Mouse (Mus musculus) c-Kit-positive CD71-positive TER-119-negative erythroid progenitor cells, embryonic 14.5 days (primary cell): Measurements from ENCODE around the gene Slc16a9.
A peak's percentile ranks its signal among the peaks of the same experiment; 100 is the strongest.

Experiments
- DNase-seq: peaks from one replicate; pipeline ENCODE4 v3.0.0-alpha.2; 2013; ENCODE audit warnings: low read depth

Slc16a9 gene

DNA sequence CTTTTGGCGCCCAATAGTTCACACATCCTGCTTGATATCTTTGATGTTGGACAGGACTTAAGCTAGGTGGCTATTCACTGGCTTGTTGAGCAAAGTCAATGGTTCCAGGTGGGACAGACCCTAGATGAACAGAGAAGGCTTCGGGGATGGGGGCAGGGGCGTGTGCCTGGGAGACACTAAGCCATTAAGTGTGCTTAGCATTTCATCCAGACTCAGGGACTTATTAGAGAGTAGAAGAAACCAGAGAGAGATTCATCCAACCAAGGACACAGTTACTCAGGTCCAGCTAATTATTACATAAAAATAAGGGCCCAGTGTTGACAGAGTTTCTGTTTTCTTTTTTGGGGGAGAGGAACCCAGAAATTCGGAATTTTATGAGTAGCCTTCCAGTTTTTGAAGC, 5.5 kb downstream of the Slc16a9 start:
- DNase-seq = no peak

- no peak for DNase-seq
Observed at GRCm38 (mm10) chr10:70250766-70251165, 5.9 kb downstream of the Slc16a9 start.

- DNase-seq = no peak
Observed at GRCm38 (mm10) chr10:70254666-70255065, 9.8 kb downstream of the Slc16a9 start.

DNA sequence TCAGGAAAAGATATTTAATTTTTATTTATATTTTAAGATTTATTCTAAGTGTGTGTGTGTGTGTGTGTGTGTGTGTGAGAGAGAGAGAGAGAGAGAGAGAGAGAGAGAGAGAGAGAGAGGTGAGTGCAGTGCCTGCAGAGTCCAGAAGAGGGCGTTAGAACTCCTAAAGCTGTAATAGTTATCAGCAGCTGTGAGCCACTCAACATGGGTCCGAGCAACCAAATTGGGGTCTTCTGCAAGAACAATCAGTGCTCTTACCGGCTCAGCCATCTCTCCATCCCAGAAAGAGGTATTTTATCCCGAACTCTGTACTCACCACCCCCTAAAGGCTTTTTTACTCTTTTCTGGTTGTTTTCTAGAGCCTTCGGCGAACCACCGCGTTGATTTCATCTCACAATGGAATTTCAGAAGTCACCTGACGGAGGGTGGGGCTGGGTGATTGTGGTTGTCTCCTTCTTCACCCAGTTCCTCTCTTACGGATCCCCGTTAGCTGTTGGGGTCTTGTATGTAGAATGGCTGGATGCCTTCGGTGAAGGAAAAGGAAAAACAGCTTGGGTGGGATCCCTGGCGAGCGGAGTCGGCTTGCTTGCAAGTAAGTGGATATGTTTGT, 10.8 kb downstream of the Slc16a9 start:
- no peak for DNase-seq

DNA sequence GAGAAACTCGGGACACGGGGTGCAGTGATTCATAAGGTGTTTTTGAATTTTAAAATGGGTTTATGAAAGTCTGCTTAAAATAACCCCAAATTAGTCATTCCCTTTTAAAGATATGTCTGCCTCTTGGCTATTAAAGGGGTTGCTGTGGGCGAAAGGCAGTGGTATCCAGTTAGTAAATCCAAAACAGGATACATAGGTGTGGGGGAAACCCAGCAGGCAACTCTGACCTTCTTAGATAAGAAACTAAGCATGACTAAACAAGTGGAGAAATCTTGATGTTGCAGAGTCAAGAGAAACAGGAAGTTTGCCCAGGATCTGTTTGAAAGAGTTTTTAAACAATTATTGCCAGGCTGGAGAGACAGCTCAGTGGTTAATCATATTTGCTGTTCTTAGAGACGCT, 12.1 kb downstream of the Slc16a9 start:
- DNase-seq = no peak

- no peak for DNase-seq
Observed at GRCm38 (mm10) chr10:70260904-70261303, 16.0 kb downstream of the Slc16a9 start.

- no peak for DNase-seq
Observed at GRCm38 (mm10) chr10:70262051-70262450, 17.2 kb downstream of the Slc16a9 start.

DNA sequence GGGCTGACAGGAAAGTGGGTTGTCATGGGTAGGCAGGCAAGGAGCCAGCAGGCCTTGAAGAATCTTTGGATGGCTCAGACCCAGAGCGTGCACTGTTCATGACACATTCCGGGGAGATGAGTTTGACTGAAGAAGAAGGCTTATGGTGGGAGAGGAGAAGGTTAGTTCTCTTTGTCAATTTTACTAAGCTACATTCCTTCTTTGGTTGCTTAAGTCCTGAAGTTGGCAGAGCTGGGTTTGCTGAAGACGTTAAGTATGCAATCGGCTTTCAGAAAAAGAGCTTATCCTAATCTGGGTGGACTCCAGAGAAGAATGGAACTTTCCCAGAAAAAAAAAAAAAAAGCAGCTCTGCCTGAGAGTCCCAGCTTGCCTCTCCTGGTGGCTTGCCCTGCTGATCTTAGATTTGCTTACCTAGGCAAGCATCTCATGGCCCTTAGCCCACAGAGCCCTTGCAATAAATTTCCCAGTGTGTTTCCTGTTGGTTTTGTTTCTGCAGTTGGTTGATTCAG, 18.8 kb downstream of the Slc16a9 start:
- DNase-seq = no peak

GRCm38 (mm10) chr10:70264337-70265036, 19.6 kb downstream of the Slc16a9 start:
- DNase-seq = no peak

DNA sequence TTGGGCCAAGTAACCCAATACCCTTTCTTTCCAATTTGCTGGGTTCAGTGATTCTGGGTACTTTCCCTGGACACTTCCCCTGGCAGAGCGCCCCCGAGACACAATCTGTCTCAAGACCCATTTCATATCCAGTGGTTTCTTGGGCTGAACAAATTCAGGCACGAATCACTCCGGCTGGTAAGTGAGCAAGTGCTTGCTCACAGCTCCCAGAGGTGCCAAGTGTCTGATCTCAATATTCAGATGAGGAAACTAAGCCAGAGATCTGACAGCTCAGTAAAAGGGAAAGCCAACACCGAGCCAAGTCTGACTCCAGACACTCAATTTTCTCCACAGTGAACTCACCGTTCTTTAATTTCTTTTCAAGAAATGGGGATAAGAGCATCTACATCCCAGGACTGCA, 21.6 kb downstream of the Slc16a9 start:
- DNase-seq = no peak

GRCm38 (mm10) chr10:70268581-70269446, 23.9 kb downstream of the Slc16a9 start:
- no peak for DNase-seq

DNA sequence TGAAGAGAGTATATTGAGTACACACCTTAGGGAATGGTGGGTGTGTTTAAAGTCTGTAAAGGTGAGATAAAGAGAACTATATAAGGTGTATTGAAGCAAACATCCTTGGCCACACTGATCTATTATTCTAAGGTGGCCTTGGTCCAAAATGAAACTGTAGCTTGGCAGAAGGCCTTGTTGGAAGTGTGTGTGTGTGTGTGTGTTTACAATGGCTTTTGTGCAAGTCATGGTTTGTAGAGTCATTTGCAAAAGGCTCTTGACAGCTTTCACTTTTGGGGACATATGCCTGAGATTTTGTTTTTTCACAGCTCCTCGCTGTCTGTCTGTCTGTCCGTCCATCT, 24.5 kb downstream of the Slc16a9 start:
- no peak for DNase-seq

DNA sequence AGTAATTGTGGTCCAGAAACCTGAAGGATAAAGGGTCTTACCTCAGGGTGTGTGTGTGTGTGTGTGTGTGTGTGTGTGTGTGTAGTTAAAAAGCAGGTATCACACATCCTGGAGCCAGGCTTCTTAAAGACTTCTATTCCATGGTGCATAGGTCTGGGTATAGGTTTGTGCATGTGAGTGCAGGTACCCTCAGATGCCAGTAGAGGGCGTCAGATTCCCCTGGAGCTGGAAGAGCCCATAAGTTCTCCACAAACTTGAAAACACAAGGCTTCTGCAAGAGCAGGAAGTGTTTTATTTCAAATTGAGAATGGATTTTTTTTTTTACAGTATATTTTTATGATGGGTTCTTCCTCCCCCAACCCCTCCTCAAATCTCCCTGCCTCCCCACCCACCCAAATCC, 31.8 kb downstream of the Slc16a9 start:
- no peak for DNase-seq

GRCm38 (mm10) chr10:70279349-70279748, 34.4 kb downstream of the Slc16a9 start:
- no peak for DNase-seq

- peak; percentile 16 for DNase-seq
Observed at GRCm38 (mm10) chr10:70287825-70288235, 42.9 kb downstream of the Slc16a9 start.

GRCm38 (mm10) chr10:70288406-70289327, 43.8 kb downstream of the Slc16a9 start:
- no peak for DNase-seq

DNA sequence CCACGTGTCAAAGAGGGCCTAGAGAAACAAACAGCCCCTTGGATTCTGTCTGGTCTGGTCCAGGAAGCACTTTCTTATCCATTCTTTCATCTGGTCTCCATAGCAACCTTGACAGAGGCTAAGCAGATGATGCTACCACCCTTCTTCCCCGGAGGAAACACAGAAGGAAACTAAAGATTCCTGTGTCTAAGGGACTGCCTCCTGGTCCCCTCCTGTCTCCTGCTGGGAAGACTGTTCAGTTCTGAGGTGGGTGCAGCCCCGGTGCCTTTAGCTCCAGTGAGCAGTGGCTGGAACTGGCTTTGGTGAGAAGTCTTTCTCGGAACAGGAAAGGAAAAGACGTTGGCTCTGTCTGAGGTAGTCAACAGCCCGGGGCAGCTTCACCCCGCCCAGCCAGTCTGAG, 47.1 kb downstream of the Slc16a9 start:
- DNase-seq = no peak

- DNase-seq = no peak
Observed at GRCm38 (mm10) chr10:70294094-70294493, 49.2 kb downstream of the Slc16a9 start.

GRCm38 (mm10) chr10:70296531-70297366, 51.8 kb downstream of the Slc16a9 start:
- peak; percentile 60 for DNase-seq

GRCm38 (mm10) chr10:70299118-70299517, 54.2 kb downstream of the Slc16a9 start:
- no peak for DNase-seq

- no peak for DNase-seq
Observed at GRCm38 (mm10) chr10:70299653-70300052, 54.8 kb downstream of the Slc16a9 start.
